ENCODE assay signal across 9 mouse cellular contexts in genomic region chr10:112059702-112060582, GRCm38 (mm10). TPM values are rescaled to one million over a fixed set of nuclear protein-coding genes. Genes with fewer than 3 reads are reported as not detected.
DNase-seq lines count a peak whose midpoint lies in the region; ATAC-seq and TF ChIP-seq lines count a peak whose summit lies in the region.
"Had no signal": no experiment of that assay in that cellular context is flagged by ENCODE, and none has a peak within 500 bp of the region (broad histone marks: within the 10 kb centered on the region; RNA-seq: fewer than 3 reads in every experiment).

Gene Glipr1l1, plus strand, starts transcription at chr10:112060189.

- no peaks in the 10 kb centered on the region for H3K4me1 ChIP-seq in liver, embryonic 14.5 days (replicated peaks; ENCODE audit: control insufficient read depth in 2 of 2, insufficient read depth in 2 of 2, low read length in 1 of 2)
- 0 out of 2 replicates have a peak, but pooled peaks cover 4% of the 10 kb centered on the region for H3K4me1 ChIP-seq in neural tube, embryonic 13.5 days (replicated peaks)

- peak; percentile 48 for DNase-seq in CD4-positive, CD25-positive, alpha-beta regulatory T cell, adult 2 months (ENCODE audit: low read depth, low spot score)
- peak; percentile 54 for DNase-seq in WW6 (ENCODE audit: low read depth, low spot score)
- DNase-seq in kidney, postnatal 36 days = peak; percentile 57 to 81
- no peak for DNase-seq in liver, embryonic 14.5 days (ENCODE audit: low read depth in 3 of 3, low spot score in 3 of 3)

- peak; percentile 100 for ATAC-seq in common myeloid progenitor, adult 5-6 weeks (replicated peaks; ENCODE audit: low read depth, poor library complexity, severe bottlenecking)
- peak; percentile 99 for ATAC-seq in granulocyte monocyte progenitor cell, adult 5-6 weeks (replicated peaks; ENCODE audit: poor library complexity, severe bottlenecking)
- ATAC-seq in liver, embryonic 14.5 days (ENCODE audit: insufficient read depth) = no peak
- peak; percentile 98 for ATAC-seq in neural tube, embryonic 13.5 days (ENCODE audit: low read depth)
- no peak for ATAC-seq in inflammation-experienced regulatory T-cells, adult 6 months

- H3K4me3 ChIP-seq in liver, embryonic 14.5 days (ENCODE audit: insufficient read depth in 1 of 2, low read depth in 2 of 2, low read length in 2 of 2) = no peak within 1 kb of the TSS
- no peak within 1 kb of the TSS for H3K4me3 ChIP-seq in neural tube, embryonic 13.5 days

- TF ChIP-seq CTCF in liver, embryonic 14.5 days (IDR thresholded peaks at IDR 0.05; ENCODE audit: low read depth) = peak; percentile 42

- no peak within 1 kb of the TSS for H3K9ac ChIP-seq in liver, embryonic 14.5 days (replicated peaks)
- no peak within 1 kb of the TSS for H3K9ac ChIP-seq in neural tube, embryonic 13.5 days

- TF ChIP-seq EP300 in liver, embryonic 14.5 days (IDR thresholded peaks at IDR 0.05; ENCODE audit: low read depth) = no peak

- no peaks in the 10 kb centered on the region for H3K27me3 ChIP-seq in liver, embryonic 14.5 days (ENCODE audit: control insufficient read depth, insufficient read depth, low read length)
- no peaks in the 10 kb centered on the region for H3K27me3 ChIP-seq in neural tube, embryonic 13.5 days

- WGBS in liver, embryonic 14.5 days (ENCODE audit: insufficient replicate concordance) = 51% methylated on average over 14 of the region's 14 CpGs
- WGBS in neural tube, embryonic 13.5 days = 22% methylated on average over 14 of the region's 14 CpGs

- no peaks in the 10 kb centered on the region for H3K9me3 ChIP-seq in liver, embryonic 14.5 days (ENCODE audit: control insufficient read depth, low read length)
- H3K9me3 ChIP-seq in neural tube, embryonic 13.5 days = no peaks in the 10 kb centered on the region

- H3K36me3 ChIP-seq in liver, embryonic 14.5 days (replicated peaks; ENCODE audit: control insufficient read depth, insufficient read depth, low read depth) = no peaks in the 10 kb centered on the region
- H3K36me3 ChIP-seq in neural tube, embryonic 13.5 days = no peaks in the 10 kb centered on the region

- no peak within 1 kb of the TSS for H3K27ac ChIP-seq in liver, embryonic 14.5 days
- no peak within 1 kb of the TSS for H3K27ac ChIP-seq in neural tube, embryonic 13.5 days (replicated peaks)

- no peak within 1 kb of the TSS for H3K4me2 ChIP-seq in liver, embryonic 14.5 days (ENCODE audit: low read depth)
- H3K4me2 ChIP-seq in neural tube, embryonic 13.5 days = peak within 1 kb of the TSS; percentile 38

RNA-seq across cellular contexts. Expression of gene Glipr1l1, which starts in this region (rescaled TPM):
- total RNA-seq in common myeloid progenitor, adult 5-6 weeks (2017) = not detected in 2 replicates
- not detected in 2 replicates for total RNA-seq in granulocyte monocyte progenitor cell, adult 5-6 weeks (2014; fragmentation: Nextera tagmentation)
- not detected in 2 replicates for total RNA-seq in granulocyte monocyte progenitor cell, adult 5-6 weeks (2017)
- polyA plus RNA-seq in liver, embryonic 14.5 days (2012; rRNA removed) = not detected in 2 replicates
- not detected in 2 replicates for polyA plus RNA-seq in liver, embryonic 14.5 days (2014; fragmentation: Nextera tagmentation; extraction: Ambion mirVana)
- not detected in 2 replicates for polyA plus RNA-seq in neural tube, embryonic 13.5 days (2015; fragmentation: Nextera tagmentation; extraction: Ambion mirVana)
- polyA plus RNA-seq in inflammation-experienced regulatory T-cells, adult 6 months (2017; shearing (Covaris generic)) = not detected
- total RNA-seq: heart, postnatal 36 days had no signal

Comparison
In these comparisons a context has a peak if more than half of its experiments do, and no peak if none do; other contexts are left out.
1. Peak in ATAC-seq in common myeloid progenitor, adult 5-6 weeks; RNA of the gene not detected or under 1 TPM.
2. Peak in ATAC-seq in granulocyte monocyte progenitor cell, adult 5-6 weeks; RNA of the gene not detected or under 1 TPM.
3. Peak in ATAC-seq and H3K4me2 ChIP-seq in neural tube, embryonic 13.5 days; RNA of the gene not detected or under 1 TPM.
4. DNase-seq: peak in CD4-positive, CD25-positive, alpha-beta regulatory T cell, adult 2 months (single experiment), WW6 (single experiment) and kidney, postnatal 36 days (2 of 2); none in liver, embryonic 14.5 days (0 of 3).